Mouse (Mus musculus) thymus, adult 18-20 months (tissue): ENCODE data around the gene Herc6.
"Not testable (repeated sequence)": the region's sequence is repeated elsewhere in the genome, so short reads cannot be mapped to it uniquely, and the experiment has no call there.

Experiments used
- DNase-seq, 2 experiments: peaks; one replicate each; pipeline ENCODE4 v3.0.0; 2022; ENCODE audit warnings: mixed read lengths in 2 of 2

Herc6 gene

DNA sequence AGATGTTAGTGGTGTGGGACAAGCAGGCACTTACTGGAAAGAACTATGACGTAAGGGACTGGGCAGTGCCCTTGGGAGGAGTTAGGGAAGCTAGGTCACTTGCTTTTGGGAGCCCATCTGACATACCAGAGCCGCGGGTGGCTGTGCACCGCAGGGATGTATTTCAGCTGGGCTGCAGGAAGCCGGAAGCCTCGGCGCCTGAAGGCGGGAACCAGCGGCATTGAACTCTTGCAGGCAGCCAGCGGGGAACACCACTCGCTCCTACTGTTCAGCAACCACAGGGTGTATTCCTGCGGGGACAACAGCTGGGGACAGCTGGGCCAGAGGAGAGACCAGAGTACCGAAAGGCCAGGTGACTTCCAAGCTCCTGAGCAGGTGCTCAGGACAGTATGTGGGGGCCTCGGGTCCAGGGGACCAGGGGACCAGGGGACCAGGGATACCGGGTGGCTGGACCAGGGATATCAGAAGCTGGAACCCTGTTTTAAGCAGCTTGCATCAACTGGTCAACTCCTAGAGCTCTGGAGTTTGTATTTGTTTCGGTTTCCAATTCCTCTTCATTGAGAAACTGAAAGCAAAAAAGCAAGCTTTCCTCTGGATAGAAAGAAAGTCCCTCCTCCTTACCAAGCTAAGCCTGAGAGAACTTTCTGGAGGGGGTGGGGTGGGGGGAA is at the start of gene Herc6:
Gene Herc6, plus strand, starts transcription at position 120 of the 668 bp plus-strand sequence.
- peak; percentile 65 to 68 for DNase-seq

DNA sequence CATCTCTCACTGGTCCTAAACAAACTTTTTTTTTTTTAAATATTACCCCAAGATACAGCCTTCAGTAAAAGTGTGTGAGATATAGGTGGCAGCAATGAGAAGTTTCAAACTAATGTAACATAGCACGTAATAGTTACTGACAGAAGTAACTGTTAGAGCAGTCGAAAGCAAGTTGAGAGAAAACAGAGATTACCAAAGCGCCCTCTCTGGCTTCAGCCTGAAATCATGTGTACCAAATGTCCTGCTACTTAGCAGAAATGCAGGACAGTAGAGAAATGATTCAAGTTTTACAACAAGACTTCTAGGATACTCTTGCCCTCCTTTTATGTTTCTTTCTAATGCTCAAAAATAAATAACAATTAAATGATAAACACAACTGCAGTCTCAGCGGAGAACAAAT is 49.8 kb upstream of the Herc6 start:
- DNase-seq: no peak

GRCm38 (mm10) chr6:57531441-57531840 is 49.4 kb upstream of the Herc6 start:
- DNase-seq: peak in 1 of 2 experiments; percentile 9

GRCm38 (mm10) chr6:57532022-57532421 is 48.8 kb upstream of the Herc6 start:
- DNase-seq: no peak

GRCm38 (mm10) chr6:57533410-57533809 is 47.4 kb upstream of the Herc6 start:
- no peak for DNase-seq

- peak; percentile 14 to 15 for DNase-seq
Measured at GRCm38 (mm10) chr6:57534231-57534610, 46.6 kb upstream of the Herc6 start.

- DNase-seq: peak; percentile 32 to 47
Measured at GRCm38 (mm10) chr6:57534611-57535286, 46.1 kb upstream of the Herc6 start.

DNA sequence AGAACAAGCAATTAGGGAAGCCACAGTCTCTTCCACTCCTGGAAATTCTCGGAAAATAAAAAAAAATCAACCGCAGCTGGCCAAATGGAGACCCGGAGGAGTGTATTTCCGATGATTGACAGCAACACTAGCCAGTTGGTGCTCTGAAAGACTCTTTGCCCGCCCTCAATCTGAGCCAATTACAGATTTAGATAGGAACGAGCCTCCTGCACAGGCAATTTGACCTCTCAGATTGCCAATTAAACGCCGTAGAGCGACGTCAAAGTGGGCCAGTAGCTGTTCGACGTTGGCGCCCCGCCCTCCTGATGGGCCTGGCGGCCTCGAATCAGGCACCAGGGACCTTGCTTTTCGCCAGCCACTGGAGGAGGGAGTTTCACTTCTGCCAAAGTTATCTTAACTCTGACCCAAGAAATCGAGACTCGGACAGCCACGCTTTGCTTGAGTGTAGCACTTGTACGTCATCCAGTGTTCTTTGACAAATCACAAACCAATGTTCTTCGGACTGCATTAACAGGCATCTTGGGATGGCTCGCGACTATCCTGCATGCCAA is 45.3 kb upstream of the Herc6 start, which contains the start of gene Ppm1k:
Gene Ppm1k, minus strand, starts transcription at position 83 of the 551 bp plus-strand sequence.
- peak; percentile 94 to 97 for DNase-seq

DNA sequence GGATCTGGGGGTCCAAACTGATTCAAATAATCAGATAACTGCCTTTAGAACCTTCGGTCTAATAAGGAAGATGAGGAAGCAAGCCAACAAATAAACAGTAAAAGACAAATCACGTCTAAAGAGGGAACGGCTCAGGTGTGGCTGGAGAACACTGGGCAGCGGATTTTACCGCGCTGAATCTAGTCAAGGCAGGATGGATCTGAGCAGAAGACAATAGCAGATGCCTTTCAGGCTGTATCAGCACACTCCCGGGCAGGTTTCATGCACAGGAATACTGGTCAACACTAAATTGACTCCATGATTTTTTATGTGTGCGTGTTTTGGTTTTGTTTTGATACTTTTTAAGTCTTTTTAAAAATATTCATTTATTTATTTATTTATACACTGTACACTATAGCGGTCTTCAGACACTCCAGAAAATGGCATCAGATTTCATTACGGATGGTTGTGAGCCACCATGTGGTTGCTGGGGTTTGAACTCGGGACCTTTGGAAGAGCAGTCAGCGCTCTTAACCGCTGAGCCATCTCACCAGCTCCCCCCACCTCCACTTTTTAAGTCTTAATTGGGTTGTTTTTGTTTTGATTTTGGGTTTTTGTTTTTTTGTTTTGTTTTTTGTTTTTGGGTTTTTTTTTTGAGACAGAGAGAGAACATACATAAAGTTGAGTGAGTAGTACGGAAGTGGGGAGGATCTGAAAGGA is 44.7 kb upstream of the Herc6 start:
- peak in 1 of 2 experiments; percentile 6 for DNase-seq

DNA sequence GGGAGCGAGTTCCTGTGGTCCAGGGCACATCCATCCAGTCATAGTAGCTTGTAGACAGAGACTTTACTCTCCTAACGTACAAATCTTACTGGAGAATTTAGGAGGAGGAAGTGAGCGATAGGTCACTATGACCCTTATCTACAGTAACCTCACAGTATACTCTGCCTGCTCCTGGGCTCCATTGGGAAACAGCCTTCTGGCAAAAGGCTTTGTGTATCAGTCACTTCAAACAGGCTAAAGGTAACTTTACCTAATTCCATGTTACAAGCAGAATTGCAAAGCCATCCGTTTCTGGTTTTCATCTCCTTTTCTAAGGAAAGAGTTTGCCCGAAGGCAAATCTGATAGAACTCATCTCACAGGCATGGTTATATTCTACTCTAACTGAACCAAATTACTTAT is 42.9 kb upstream of the Herc6 start:
- no peak for DNase-seq

DNA sequence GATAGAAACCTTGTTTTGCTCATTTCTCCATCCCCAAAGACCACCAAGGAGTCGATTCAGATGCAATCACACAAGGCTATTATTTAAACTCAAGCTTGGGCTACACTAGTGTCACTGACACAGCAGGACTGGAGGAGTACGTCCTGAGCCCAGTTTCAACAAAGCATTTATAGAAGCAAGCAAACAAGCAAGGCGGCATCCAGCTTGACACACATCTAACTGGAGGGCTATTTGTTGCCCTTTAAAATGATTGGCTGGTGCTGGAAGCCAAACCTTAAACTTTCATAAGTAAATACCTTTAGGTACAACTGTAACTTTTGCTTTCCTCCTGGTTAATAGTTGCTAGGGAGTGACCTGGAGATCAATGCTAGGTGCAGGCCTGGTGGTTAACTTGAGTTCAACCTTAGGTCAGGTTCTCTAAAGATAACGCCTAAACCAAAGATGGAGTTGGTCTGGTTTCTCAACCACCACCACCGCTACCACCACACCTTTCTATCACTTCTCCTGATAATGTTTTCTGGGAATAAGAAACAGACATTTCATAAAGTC is 39.8 kb upstream of the Herc6 start:
- no peak for DNase-seq

DNA sequence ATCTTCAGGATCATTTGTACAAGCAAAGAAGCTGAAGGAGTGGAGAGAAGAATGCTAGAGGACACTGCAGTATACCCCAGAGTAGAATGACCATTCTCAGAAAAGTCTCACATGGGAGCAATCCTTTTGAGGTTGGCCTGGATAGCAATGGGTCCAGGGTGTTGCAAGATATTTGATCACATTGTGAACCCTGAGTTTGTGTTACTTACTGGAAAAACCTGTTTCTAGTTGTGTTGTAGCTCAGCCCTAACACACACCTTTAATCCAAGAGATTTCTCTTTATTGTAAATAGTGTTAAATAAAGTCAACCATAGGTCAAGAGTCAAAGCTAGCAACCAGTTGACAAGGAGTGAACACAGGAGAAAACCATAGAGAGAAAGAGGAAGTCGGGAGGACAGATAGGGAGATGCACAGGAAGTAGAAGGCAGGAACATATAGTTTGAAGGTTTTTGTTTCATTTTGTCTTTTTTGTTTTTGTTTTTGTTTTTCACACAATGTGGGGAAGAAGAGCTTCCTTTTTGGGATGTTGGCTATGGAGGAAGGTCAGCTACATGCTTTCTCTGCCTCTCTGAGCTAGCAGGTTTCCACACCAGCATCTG is 39.0 kb upstream of the Herc6 start:
- no peak for DNase-seq

- DNase-seq: not testable (repeated sequence)
Measured at GRCm38 (mm10) chr6:57543591-57543990, 37.2 kb upstream of the Herc6 start.

GRCm38 (mm10) chr6:57544866-57545265 is 35.9 kb upstream of the Herc6 start:
- no peak for DNase-seq

- DNase-seq: no peak
Measured at GRCm38 (mm10) chr6:57551211-57551796, 29.5 kb upstream of the Herc6 start.

- no peak for DNase-seq
Measured at GRCm38 (mm10) chr6:57557796-57558317, 22.9 kb upstream of the Herc6 start.

DNA sequence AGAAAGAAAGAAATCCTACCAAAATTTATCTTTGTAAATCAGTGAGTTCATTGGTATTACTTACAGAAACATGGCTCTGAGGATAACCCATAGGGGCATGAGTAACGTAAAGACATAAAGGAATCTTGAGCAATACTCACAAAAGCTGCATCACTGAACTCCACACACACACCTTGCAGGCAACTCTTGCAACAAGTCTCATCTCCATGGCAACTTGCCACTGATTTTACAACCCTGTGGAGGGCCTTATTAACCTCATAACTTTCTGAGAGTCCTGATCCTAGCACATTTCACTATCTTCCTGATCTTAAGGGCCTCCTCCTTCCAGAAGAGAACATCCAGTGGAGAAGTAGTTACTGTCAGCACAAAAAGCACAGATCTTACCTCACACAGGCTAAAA is 17.3 kb upstream of the Herc6 start:
- DNase-seq: no peak

- no peak for DNase-seq
Measured at GRCm38 (mm10) chr6:57565452-57565851, 15.3 kb upstream of the Herc6 start.

DNA sequence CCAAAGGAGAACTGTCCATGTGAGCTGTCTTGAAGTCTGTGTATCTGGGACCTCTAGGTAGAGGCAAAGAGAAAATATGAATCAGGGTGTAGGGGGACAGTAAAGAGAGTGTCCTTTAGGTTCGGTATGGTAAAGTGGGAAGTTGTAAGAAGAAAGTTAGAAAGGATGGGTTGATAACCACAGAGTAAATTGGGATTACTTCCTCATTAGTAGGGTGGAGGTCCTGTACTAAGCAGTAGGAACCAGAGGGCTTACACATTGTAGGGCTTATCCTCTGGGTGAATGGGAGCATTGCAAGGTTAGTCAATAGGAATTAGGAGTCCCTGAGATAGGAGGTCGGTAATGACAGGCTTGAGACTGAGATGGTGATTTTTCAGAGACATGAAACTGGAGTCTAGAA is 13.2 kb upstream of the Herc6 start:
- DNase-seq: no peak

- no peak for DNase-seq
Measured at GRCm38 (mm10) chr6:57570170-57570974, 10.4 kb upstream of the Herc6 start.

GRCm38 (mm10) chr6:57571587-57571986 is 9.2 kb upstream of the Herc6 start:
- no peak for DNase-seq
